Mouse (Mus musculus): ENCODE measurements around the gene Tmprss12. TPM values are rescaled to one million over a fixed set of nuclear protein-coding genes. Genes with fewer than 3 reads are reported as not detected.
"Not testable (repeated sequence)": the region's sequence is repeated elsewhere in the genome, so short reads cannot be mapped to it uniquely, and the experiment has no call there.

Gene Tmprss12
- polyA plus RNA-seq, 1 experiment from 2014 or later, result not detected

DNA sequence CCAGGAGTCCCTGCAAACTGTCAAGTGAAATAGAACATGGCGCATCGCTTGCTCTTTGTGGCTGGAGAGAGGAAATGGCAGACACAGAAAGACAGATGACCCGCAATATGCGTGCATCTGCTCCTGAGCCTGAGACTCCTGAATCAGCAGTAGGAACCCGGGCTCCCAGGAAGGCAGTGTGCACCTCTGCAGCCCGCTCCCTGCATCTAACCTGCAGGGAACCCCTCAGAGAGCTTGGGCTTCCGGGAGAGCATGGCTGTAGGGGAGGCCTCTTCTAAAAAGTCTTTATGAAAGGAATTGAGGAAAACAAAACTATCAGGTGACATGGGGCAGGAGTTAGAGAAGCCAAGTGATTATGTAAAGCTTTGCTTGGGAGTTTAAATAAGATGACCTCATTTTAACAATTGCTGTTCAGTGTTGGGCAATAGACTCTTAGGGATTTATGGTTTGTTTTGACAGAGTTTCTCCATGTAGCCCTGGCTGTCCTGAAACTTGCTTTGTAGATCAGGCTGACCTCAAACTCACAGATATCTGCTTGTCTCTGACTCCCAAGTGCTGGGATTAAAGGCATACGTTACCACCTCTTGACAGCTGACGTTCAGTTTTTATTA, 39.8 kb downstream of the Tmprss12 start:
- no peaks in the 10 kb centered on the region for H3K9me3 ChIP-seq (ENCODE audit: low read length)
- H3K27ac ChIP-seq (ENCODE audit: low read length), result no peak overlapping the region
- no peak overlapping the region for H3K9ac ChIP-seq (replicated peaks; ENCODE audit: low read length)
- no peak overlapping the region for H3K4me2 ChIP-seq (replicated peaks; ENCODE audit: low read depth, low read length)
- H3K4me1 ChIP-seq (ENCODE audit: insufficient read depth, low read length), result no peaks in the 10 kb centered on the region
- no peaks in the 10 kb centered on the region for H3K27me3 ChIP-seq (ENCODE audit: insufficient read depth, low read length)
- H3K4me3 ChIP-seq (ENCODE audit: low read length), result no peak overlapping the region
- ATAC-seq (ENCODE audit: low FRiP score, low TSS enrichment), result no peak
- H3K36me3 ChIP-seq (ENCODE audit: insufficient read depth, low read length), result no peaks in the 10 kb centered on the region
- WGBS, result 63% methylated on average over 9 of the region's 9 CpGs

DNA sequence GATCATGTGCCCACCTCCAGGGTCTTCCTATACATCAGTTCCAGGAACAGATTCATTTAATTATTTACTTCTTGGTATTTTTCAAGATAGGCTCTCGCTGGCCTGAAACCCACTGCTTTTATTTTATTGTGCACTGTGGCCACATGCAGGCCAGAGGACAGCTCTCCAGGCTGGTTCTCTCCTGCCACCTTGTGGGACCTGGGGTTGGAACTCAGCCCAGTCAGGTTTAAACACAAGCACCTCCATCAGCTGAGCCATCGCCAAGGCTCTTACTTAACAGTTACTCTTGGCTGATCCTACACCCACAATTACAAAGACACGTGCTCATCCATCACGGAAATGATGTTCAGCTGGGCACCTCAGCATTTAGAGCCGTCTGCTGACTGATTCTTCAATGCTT, 40.5 kb downstream of the Tmprss12 start:
- no peaks in the 10 kb centered on the region for H3K27me3 ChIP-seq (ENCODE audit: insufficient read depth, low read length)
- no peak overlapping the region for H3K4me3 ChIP-seq (ENCODE audit: low read length)
- H3K9ac ChIP-seq (replicated peaks; ENCODE audit: low read length), result no peak overlapping the region
- H3K36me3 ChIP-seq (ENCODE audit: insufficient read depth, low read length), result no peaks in the 10 kb centered on the region
- WGBS, result 49% methylated on average over 5 of the region's 5 CpGs
- no peak overlapping the region for H3K4me2 ChIP-seq (replicated peaks; ENCODE audit: low read depth, low read length)
- no peaks in the 10 kb centered on the region for H3K4me1 ChIP-seq (ENCODE audit: insufficient read depth, low read length)
- no peak for ATAC-seq (ENCODE audit: low FRiP score, low TSS enrichment)
- no peak overlapping the region for H3K27ac ChIP-seq (ENCODE audit: low read length)
- no peaks in the 10 kb centered on the region for H3K9me3 ChIP-seq (ENCODE audit: low read length)

DNA sequence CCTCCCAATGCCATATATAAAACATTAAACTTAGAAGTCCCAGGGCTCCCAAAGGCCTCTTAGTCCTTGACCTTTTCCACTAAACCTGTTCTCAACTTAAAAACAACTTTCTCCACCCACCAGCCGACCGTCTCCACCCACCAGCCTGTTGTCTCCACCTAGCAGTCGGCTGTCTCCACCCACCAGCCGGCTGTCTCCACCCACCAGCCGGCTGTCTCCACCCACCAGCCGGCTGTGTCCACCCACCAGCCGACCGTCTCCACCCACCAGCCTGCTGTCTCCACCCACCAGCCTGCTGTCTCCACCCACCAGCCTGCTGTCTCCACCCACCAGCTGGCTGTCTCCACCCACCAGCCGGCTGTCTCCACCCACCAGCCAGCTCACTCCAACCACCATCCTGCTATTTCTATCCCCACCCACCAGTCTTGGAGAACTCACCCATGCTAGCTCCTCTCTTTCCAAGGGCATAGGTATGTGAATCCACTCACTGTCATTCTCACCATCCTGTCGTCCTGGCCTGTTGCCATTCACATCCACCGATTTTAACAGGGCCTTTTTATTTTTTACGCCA, 43.5 kb downstream of the Tmprss12 start:
- no peaks in the 10 kb centered on the region for H3K9me3 ChIP-seq (ENCODE audit: low read length)
- no peak overlapping the region for H3K4me2 ChIP-seq (replicated peaks; ENCODE audit: low read depth, low read length)
- no peaks in the 10 kb centered on the region for H3K36me3 ChIP-seq (ENCODE audit: insufficient read depth, low read length)
- no peaks in the 10 kb centered on the region for H3K4me1 ChIP-seq (ENCODE audit: insufficient read depth, low read length)
- H3K27ac ChIP-seq (ENCODE audit: low read length), result no peak overlapping the region
- WGBS, result 75% methylated on average over 12 of the region's 12 CpGs
- no peak overlapping the region for H3K9ac ChIP-seq (replicated peaks; ENCODE audit: low read length)
- ATAC-seq (ENCODE audit: low FRiP score, low TSS enrichment), result no peak
- no peaks in the 10 kb centered on the region for H3K27me3 ChIP-seq (ENCODE audit: insufficient read depth, low read length)
- H3K4me3 ChIP-seq (ENCODE audit: low read length), result no peak overlapping the region

DNA sequence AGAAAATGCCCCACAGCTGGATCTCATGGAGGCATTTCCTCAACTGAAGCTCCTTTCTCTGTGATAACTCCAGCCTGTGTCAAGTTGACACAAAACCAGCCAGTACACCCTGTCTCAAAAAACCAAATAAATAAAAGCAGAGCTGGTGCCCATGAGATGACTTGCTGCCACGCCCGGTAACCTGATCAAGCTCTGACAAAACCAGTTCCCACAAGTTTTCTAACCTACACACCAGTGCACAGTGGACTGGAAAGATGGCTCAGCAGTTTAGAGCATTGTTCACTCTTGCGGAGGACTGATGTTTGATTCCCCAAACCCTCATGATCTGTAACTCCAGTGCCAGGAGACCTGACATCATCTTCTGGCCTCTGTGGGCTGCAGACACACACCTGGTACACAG, 44.6 kb downstream of the Tmprss12 start:
- H3K9me3 ChIP-seq (ENCODE audit: low read length), result no peaks in the 10 kb centered on the region
- H3K27me3 ChIP-seq (ENCODE audit: insufficient read depth, low read length), result no peaks in the 10 kb centered on the region
- no peak overlapping the region for H3K4me3 ChIP-seq (ENCODE audit: low read length)
- H3K27ac ChIP-seq (ENCODE audit: low read length), result no peak overlapping the region
- 52% methylated on average over 3 of the region's 3 CpGs for WGBS
- no peak for ATAC-seq (ENCODE audit: low FRiP score, low TSS enrichment)
- no peak overlapping the region for H3K4me2 ChIP-seq (replicated peaks; ENCODE audit: low read depth, low read length)
- no peaks in the 10 kb centered on the region for H3K36me3 ChIP-seq (ENCODE audit: insufficient read depth, low read length)
- no peaks in the 10 kb centered on the region for H3K4me1 ChIP-seq (ENCODE audit: insufficient read depth, low read length)
- no peak overlapping the region for H3K9ac ChIP-seq (replicated peaks; ENCODE audit: low read length)

DNA sequence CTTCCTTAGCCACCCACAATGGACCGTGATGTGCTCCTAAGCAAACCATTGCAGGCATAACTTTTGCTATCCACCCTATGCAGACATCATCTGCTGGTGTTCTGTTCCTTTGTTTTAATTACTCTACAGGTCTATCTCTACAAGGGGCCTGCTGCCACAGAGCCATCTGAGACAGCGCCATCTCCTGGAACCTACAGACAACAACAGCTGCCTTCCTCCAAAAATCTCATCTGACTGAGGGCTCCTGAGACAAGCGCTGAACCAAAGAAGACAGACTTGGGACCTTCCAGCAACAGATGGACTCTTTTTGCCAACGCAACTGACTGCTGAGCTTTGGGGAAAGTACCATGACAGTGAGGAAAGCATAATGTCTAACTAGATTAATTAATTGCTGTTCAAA, 47.5 kb downstream of the Tmprss12 start:
- 70% methylated on average over 3 of the region's 4 CpGs for WGBS
- not testable (repeated sequence) for H3K4me2 ChIP-seq (replicated peaks; ENCODE audit: low read depth, low read length); ATAC-seq (ENCODE audit: low FRiP score, low TSS enrichment)

DNA sequence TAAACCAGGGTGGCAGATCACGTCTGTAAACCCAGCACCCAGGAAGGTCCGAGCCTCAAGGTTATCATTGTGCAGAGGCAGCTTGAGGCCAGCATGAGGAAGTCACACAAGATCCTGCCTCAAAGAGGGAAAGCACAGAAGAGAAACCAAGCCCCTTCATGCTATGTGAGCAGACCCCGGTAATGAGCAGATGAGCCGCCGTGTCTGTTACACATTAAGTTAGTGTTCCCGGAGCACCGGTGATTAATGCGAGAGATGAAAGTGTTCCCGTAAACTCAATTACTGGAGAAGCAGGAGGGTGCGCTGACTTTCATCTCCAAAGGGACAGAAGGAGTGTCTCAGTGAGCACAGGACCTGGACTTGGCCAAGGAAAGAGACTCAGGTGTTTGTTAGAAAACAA, 48.7 kb downstream of the Tmprss12 start:
- not testable (repeated sequence) for H3K36me3 ChIP-seq (ENCODE audit: insufficient read depth, low read length); H3K9me3 ChIP-seq (ENCODE audit: low read length); H3K27me3 ChIP-seq (ENCODE audit: insufficient read depth, low read length); H3K27ac ChIP-seq (ENCODE audit: low read length); H3K9ac ChIP-seq (replicated peaks; ENCODE audit: low read length); H3K4me1 ChIP-seq (ENCODE audit: insufficient read depth, low read length); H3K4me3 ChIP-seq (ENCODE audit: low read length); H3K4me2 ChIP-seq (replicated peaks; ENCODE audit: low read depth, low read length)
- ATAC-seq (ENCODE audit: low FRiP score, low TSS enrichment), result peak; percentile 70
- 23% methylated on average over 10 of the region's 10 CpGs for WGBS

More for the DNA sequence above, 47.5 kb downstream of the Tmprss12 start:
- not testable (repeated sequence) for H3K9me3 ChIP-seq (ENCODE audit: low read length); H3K4me3 ChIP-seq (ENCODE audit: low read length); H3K27me3 ChIP-seq (ENCODE audit: insufficient read depth, low read length); H3K9ac ChIP-seq (replicated peaks; ENCODE audit: low read length); H3K27ac ChIP-seq (ENCODE audit: low read length); H3K4me1 ChIP-seq (ENCODE audit: insufficient read depth, low read length); H3K36me3 ChIP-seq (ENCODE audit: insufficient read depth, low read length)

DNA sequence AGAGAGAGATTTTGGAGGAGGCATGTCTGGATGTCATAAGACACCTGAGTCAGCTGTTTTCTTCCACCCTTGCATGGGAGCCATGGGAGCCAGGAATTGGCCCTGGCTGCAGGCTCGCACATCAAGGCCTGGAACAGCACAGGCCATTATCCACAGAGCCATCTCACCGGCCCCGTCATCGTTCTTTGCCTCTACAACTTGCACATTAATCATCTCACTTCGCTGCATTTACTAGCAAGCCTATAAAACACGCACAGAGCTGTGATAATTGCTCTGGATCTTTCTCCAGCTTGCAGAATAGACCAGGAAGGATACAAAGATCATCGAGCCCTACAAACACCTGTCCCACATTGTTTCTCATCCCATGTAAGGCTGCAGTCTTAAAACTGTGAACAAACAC, 50.1 kb downstream of the Tmprss12 start:
- no peaks in the 10 kb centered on the region for H3K4me1 ChIP-seq (ENCODE audit: insufficient read depth, low read length)
- H3K36me3 ChIP-seq (ENCODE audit: insufficient read depth, low read length), result no peaks in the 10 kb centered on the region
- WGBS, result 37% methylated on average over 7 of the region's 7 CpGs
- ATAC-seq (ENCODE audit: low FRiP score, low TSS enrichment), result no peak
- no peak overlapping the region for H3K4me3 ChIP-seq (ENCODE audit: low read length)
- H3K4me2 ChIP-seq (replicated peaks; ENCODE audit: low read depth, low read length), result no peak overlapping the region
- H3K27ac ChIP-seq (ENCODE audit: low read length), result no peak overlapping the region
- H3K9me3 ChIP-seq (ENCODE audit: low read length), result no peaks in the 10 kb centered on the region
- H3K9ac ChIP-seq (replicated peaks; ENCODE audit: low read length), result no peak overlapping the region
- no peaks in the 10 kb centered on the region for H3K27me3 ChIP-seq (ENCODE audit: insufficient read depth, low read length)

DNA sequence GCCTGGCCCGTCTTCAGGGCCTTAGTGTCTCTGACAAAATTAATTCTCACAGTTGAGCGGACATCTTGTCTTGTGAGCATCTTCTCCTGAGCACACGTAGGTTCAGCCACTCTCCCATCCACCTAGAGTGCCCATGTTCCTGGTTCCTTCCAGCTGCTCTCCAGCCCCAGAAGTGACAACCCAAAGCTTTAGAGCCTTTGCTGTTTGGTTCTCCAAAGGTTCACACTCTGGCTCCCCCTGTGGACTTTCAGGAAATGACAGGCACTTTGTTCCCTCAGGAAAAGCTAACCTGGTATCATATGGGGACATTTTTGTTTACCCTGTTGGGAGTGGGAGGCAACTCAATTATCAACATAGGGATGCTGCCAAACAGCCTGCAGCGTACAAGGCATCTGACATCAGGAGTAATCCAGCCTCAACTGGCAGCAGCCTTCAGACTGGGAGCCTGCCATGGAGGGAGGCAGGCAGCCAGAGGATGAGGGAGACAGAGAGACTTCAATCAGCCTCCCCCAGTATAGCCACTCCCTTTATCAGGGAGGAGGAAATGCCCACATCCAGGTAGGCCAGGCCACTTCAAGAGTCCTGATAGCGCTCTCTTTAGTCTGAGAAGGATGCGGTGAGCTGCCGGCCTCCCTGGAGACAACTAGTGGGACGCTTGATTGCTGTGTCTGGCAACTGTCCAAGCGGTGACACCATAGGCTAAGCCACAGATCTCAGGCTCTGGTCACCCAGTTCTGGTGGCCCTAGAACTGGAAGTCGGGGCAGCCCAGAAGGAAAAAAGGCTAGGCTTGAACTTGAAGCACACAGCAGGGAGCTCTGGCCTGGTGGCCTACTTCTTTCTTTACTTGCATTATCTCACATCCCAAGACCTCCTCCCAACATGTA, 51.7 kb downstream of the Tmprss12 start:
- not testable (repeated sequence) for ATAC-seq (ENCODE audit: low FRiP score, low TSS enrichment); H3K27me3 ChIP-seq (ENCODE audit: insufficient read depth, low read length); H3K4me3 ChIP-seq (ENCODE audit: low read length); H3K4me1 ChIP-seq (ENCODE audit: insufficient read depth, low read length); H3K4me2 ChIP-seq (replicated peaks; ENCODE audit: low read depth, low read length); H3K36me3 ChIP-seq (ENCODE audit: insufficient read depth, low read length); H3K27ac ChIP-seq (ENCODE audit: low read length); H3K9me3 ChIP-seq (ENCODE audit: low read length); H3K9ac ChIP-seq (replicated peaks; ENCODE audit: low read length)
- 47% methylated on average over 2 of the region's 10 CpGs for WGBS

DNA sequence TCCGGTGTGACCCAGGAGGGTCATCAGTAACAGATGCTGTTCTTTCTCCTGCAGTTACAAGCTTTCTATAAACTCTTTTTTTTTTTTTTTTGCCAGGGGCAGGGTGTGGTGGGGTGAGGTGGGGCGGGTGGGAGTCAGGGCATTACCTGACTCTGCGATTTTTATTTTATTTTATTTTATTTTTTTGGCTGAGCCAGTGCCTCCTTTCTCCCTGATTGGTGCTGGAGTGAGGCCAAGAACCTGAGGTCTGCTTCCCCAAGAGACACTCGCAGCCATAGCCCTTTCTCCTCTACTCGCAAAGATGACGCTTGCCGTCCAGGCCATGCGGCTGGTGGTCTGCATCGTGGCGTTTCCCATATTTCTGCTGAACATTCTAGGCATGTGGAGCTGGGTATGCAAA, 54.0 kb downstream of the Tmprss12 start, which contains the start of gene Mettl7a3:
TSS of gene Mettl7a3 (plus strand) at position 301 of the 400 bp plus-strand sequence.
- Histone ChIP-seq H3K4me2 (replicated peaks; ENCODE audit: low read depth, low read length) (no peak within 1 kb of the TSS), H3K4me1 (ENCODE audit: insufficient read depth, low read length) (no peaks in the 10 kb centered on the region), H3K36me3 (ENCODE audit: insufficient read depth, low read length) (no peaks in the 10 kb centered on the region), H3K4me3 (ENCODE audit: low read length) (no peak within 1 kb of the TSS), H3K27me3 (ENCODE audit: insufficient read depth, low read length) (no peaks in the 10 kb centered on the region), H3K9me3 (ENCODE audit: low read length) (no peaks in the 10 kb centered on the region), H3K27ac (ENCODE audit: low read length) (no peak within 1 kb of the TSS), H3K9ac (replicated peaks; ENCODE audit: low read length) (no peak within 1 kb of the TSS)
- ATAC-seq (ENCODE audit: low FRiP score, low TSS enrichment), result no peak
- 77% methylated on average over 10 of the region's 10 CpGs for WGBS

DNA sequence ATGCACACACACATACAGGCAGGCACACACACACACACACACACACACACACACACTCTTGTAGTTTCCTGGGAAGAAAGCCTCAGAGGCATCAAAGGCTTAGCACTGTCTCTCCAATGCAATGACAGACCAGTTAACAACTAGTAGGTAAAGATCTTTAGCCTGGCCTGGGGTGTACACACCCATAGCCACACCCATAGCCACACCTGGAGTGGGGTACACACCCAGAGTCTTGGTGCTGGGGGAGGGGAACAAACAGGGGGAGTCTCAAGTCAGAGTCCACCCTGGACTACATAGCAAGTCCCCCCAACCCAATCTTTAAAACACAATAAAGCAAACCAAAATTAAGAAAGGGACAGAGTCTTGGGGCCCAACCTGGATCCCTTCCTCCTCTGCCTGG, 56.7 kb downstream of the Tmprss12 start:
- not testable (repeated sequence) for H3K27ac ChIP-seq (ENCODE audit: low read length); H3K4me1 ChIP-seq (ENCODE audit: insufficient read depth, low read length); H3K4me2 ChIP-seq (replicated peaks; ENCODE audit: low read depth, low read length); H3K9me3 ChIP-seq (ENCODE audit: low read length); H3K4me3 ChIP-seq (ENCODE audit: low read length); H3K36me3 ChIP-seq (ENCODE audit: insufficient read depth, low read length); H3K9ac ChIP-seq (replicated peaks; ENCODE audit: low read length); H3K27me3 ChIP-seq (ENCODE audit: insufficient read depth, low read length)
- peak; percentile 29; the same call in 1 of the 2 replicates for ATAC-seq (ENCODE audit: low FRiP score, low TSS enrichment)
